Mouse (Mus musculus) 416B (cell line): ENCODE data around the gene Olfr582.

Experiments used
- DNase-seq: peaks from one replicate; pipeline ENCODE4 v3.0.0; 2011; ENCODE audit warnings: low read depth

Gene Olfr582

DNA sequence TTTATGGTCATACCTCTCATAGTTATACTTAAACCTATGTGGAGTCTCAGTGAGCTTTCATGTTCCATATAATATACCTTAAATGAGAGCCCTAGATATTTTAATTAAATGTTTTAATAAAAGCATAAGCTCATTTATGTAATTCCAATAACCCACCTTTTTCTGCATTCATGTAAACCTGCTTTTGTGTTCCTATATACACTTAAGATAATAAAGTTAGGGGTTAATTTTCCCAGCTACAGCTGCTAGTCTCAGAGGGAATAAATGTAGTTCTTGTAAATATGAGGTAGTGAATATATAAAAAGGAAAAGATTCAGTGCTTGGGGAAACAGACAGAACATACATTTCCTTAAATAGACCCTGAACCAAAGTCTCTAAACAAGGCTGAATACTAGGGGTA, at the start of gene Olfr582:
Gene Olfr582, plus strand, starts transcription at position 301 of the 400 bp plus-strand sequence.
- no peak for DNase-seq

DNA sequence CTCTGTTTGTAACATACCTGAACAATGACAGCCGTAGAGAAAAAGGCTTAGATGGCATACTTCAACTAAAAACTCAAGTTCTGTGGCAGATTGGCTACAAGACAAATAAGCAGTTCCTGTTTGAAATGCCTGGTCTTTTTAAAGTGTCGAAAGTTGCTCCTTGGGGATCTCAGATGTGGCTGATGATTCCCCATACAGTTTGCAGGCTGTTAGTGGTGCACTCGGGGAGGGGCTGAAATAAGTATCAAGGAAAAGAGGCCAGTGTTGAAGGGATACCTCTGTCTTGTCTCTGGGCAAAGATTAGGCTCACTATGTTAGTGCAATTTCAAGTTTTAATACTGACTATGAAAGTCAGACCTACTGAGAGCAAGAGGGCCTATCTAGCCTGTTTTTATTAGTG, 48.6 kb upstream of the Olfr582 start, which contains the start of gene Olfr578:
Gene Olfr578, minus strand, starts transcription at position 101 of the 400 bp plus-strand sequence.
- no peak for DNase-seq

DNA sequence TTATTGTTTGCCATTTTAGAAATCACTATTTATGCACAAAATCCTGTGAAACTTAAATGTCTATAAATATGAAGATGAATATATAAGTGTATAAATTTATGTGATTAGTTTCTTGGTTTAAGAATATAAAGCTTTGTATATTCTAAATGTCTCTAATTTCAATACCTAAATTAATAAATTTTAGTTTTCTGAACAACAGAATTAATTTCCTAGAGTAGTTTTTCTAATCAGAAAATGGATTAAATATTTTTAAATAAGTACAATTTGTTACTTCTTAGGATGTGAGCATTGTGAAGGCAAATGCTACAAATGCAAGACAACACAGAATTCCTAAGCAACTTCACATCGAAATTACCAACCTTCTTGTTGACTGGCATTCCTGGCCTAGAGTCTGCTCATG, 13.2 kb downstream of the Olfr582 start, which contains the start of gene Olfr583:
Gene Olfr583, plus strand, starts transcription at position 301 of the 400 bp plus-strand sequence.
- DNase-seq: no peak

DNA sequence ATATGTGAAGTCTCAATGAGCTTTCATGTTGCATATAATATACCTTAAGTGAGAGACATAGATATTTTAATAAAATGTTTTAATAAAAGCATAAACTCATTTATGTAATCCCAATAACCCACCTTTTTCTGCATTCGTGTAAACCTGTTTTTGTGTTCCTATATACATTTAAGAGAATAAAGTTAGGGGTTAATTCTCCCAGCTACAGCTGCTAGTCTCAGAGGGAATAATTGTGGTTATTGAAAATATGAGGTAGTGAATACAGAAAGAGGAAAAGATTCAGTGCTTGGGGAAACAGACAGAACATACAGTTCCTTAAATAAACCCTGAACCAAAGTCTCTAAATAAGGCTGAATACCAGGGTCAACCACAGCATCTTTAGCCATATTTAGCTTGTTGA, 43.8 kb downstream of the Olfr582 start, which contains the start of gene Olfr584:
Gene Olfr584, plus strand, starts transcription at position 301 of the 400 bp plus-strand sequence.
- no peak for DNase-seq
